Mouse (Mus musculus): ENCODE measurements around the gene Kcna5. TPM values are rescaled to one million over a fixed set of nuclear protein-coding genes. Genes with fewer than 3 reads are reported as not detected.

Gene Kcna5
- polyA plus RNA-seq (2014; fragmentation: Nextera tagmentation; extraction: Ambion mirVana): 2.1 and 2.8 TPM in 2 replicates

- 0 out of 2 replicates have a peak within 1 kb of the TSS, but pooled peaks have one; percentile 10 for H3K27ac ChIP-seq (ENCODE audit: low read depth, low read length)
- no peaks in the 10 kb centered on the region for H3K36me3 ChIP-seq (ENCODE audit: control insufficient read depth, insufficient read depth, low read length)
- DNase-seq (ENCODE audit: low spot score) (peak; percentile 45), ATAC-seq (ENCODE audit: insufficient read depth, low FRiP score, low TSS enrichment) (peak; percentile 65; the same call in 1 of the 2 replicates)
- 3% methylated on average over 15 of the region's 15 CpGs for WGBS
- peak within 1 kb of the TSS; percentile 14; the same call in 1 of the 2 replicates for H3K9ac ChIP-seq (ENCODE audit: low read length)
- H3K27me3 ChIP-seq (ENCODE audit: control insufficient read depth, insufficient read depth, low read length): peaks cover 7% of the 10 kb centered on the region
- H3K4me1 ChIP-seq (ENCODE audit: control insufficient read depth, insufficient read depth, low read length): peaks cover 12% of the 10 kb centered on the region
- no peak within 1 kb of the TSS for H3K4me3 ChIP-seq (ENCODE audit: low read depth, low read length)
- H3K4me2 ChIP-seq (ENCODE audit: low read depth): peak within 1 kb of the TSS; percentile 42
- H3K9me3 ChIP-seq (ENCODE audit: control insufficient read depth, low read length): no peaks in the 10 kb centered on the region
Measured at GRCm38 (mm10) chr6:126535208-126535910, at the start of gene Kcna5. Gene Kcna5, minus strand, starts transcription at chr6:126535412.

- WGBS: 65% methylated on average over 7 of the region's 7 CpGs
Measured at GRCm38 (mm10) chr6:126583075-126583474, 47.9 kb upstream of the Kcna5 start.

GRCm38 (mm10) chr6:126581632-126582031 lies 46.4 kb upstream of the Kcna5 start:
- no peak overlapping the region for H3K9ac ChIP-seq (ENCODE audit: low read length)
- no peaks in the 10 kb centered on the region for H3K36me3 ChIP-seq (ENCODE audit: control insufficient read depth, insufficient read depth, low read length)
- ATAC-seq (ENCODE audit: insufficient read depth, low FRiP score, low TSS enrichment): no peak
- H3K4me1 ChIP-seq (ENCODE audit: control insufficient read depth, insufficient read depth, low read length): no peaks in the 10 kb centered on the region
- no peak overlapping the region for H3K4me2 ChIP-seq (ENCODE audit: low read depth)
- 84% methylated on average over 8 of the region's 8 CpGs for WGBS
- no peak overlapping the region for H3K4me3 ChIP-seq (ENCODE audit: low read depth, low read length)
- no peaks in the 10 kb centered on the region for H3K9me3 ChIP-seq (ENCODE audit: control insufficient read depth, low read length)
- no peak overlapping the region for H3K27ac ChIP-seq (ENCODE audit: low read depth, low read length)
- H3K27me3 ChIP-seq (ENCODE audit: control insufficient read depth, insufficient read depth, low read length): no peaks in the 10 kb centered on the region
- no peak for DNase-seq (ENCODE audit: low spot score)

More at GRCm38 (mm10) chr6:126583075-126583474, 47.9 kb upstream of the Kcna5 start:
- Histone ChIP-seq H3K4me3 (ENCODE audit: low read depth, low read length) (no peak overlapping the region), H3K27ac (ENCODE audit: low read depth, low read length) (no peak overlapping the region), H3K9me3 (ENCODE audit: control insufficient read depth, low read length) (no peaks in the 10 kb centered on the region), H3K4me1 (ENCODE audit: control insufficient read depth, insufficient read depth, low read length) (no peaks in the 10 kb centered on the region), H3K9ac (ENCODE audit: low read length) (no peak overlapping the region), H3K4me2 (ENCODE audit: low read depth) (no peak overlapping the region), H3K36me3 (ENCODE audit: control insufficient read depth, insufficient read depth, low read length) (no peaks in the 10 kb centered on the region), H3K27me3 (ENCODE audit: control insufficient read depth, insufficient read depth, low read length) (no peaks in the 10 kb centered on the region)
- ATAC-seq (ENCODE audit: insufficient read depth, low FRiP score, low TSS enrichment) (no peak), DNase-seq (ENCODE audit: low spot score) (no peak)

- WGBS: 88% methylated on average over 3 of the region's 3 CpGs
Measured at GRCm38 (mm10) chr6:126580571-126580970, 45.4 kb upstream of the Kcna5 start.

GRCm38 (mm10) chr6:126577415-126577814 lies 42.2 kb upstream of the Kcna5 start:
- Histone ChIP-seq H3K27me3 (ENCODE audit: control insufficient read depth, insufficient read depth, low read length) (no peaks in the 10 kb centered on the region), H3K4me2 (ENCODE audit: low read depth) (no peak overlapping the region), H3K9me3 (ENCODE audit: control insufficient read depth, low read length) (no peaks in the 10 kb centered on the region), H3K27ac (ENCODE audit: low read depth, low read length) (no peak overlapping the region), H3K4me3 (ENCODE audit: low read depth, low read length) (no peak overlapping the region), H3K9ac (ENCODE audit: low read length) (no peak overlapping the region), H3K36me3 (ENCODE audit: control insufficient read depth, insufficient read depth, low read length) (no peaks in the 10 kb centered on the region), H3K4me1 (ENCODE audit: control insufficient read depth, insufficient read depth, low read length) (no peaks in the 10 kb centered on the region)
- no peak for DNase-seq (ENCODE audit: low spot score)
- no peak for ATAC-seq (ENCODE audit: insufficient read depth, low FRiP score, low TSS enrichment)
- 79% methylated on average over 3 of the region's 3 CpGs for WGBS

More at GRCm38 (mm10) chr6:126580571-126580970, 45.4 kb upstream of the Kcna5 start:
- Histone ChIP-seq H3K9ac (ENCODE audit: low read length) (no peak overlapping the region), H3K9me3 (ENCODE audit: control insufficient read depth, low read length) (no peaks in the 10 kb centered on the region), H3K4me1 (ENCODE audit: control insufficient read depth, insufficient read depth, low read length) (no peaks in the 10 kb centered on the region), H3K4me3 (ENCODE audit: low read depth, low read length) (no peak overlapping the region), H3K27ac (ENCODE audit: low read depth, low read length) (no peak overlapping the region), H3K4me2 (ENCODE audit: low read depth) (no peak overlapping the region), H3K27me3 (ENCODE audit: control insufficient read depth, insufficient read depth, low read length) (no peaks in the 10 kb centered on the region), H3K36me3 (ENCODE audit: control insufficient read depth, insufficient read depth, low read length) (no peaks in the 10 kb centered on the region)
- no peak for DNase-seq (ENCODE audit: low spot score)
- no peak for ATAC-seq (ENCODE audit: insufficient read depth, low FRiP score, low TSS enrichment)

- Histone ChIP-seq H3K4me2 (ENCODE audit: low read depth) (no peak overlapping the region), H3K36me3 (ENCODE audit: control insufficient read depth, insufficient read depth, low read length) (no peaks in the 10 kb centered on the region), H3K27ac (ENCODE audit: low read depth, low read length) (no peak overlapping the region), H3K9ac (ENCODE audit: low read length) (no peak overlapping the region), H3K4me1 (ENCODE audit: control insufficient read depth, insufficient read depth, low read length) (no peaks in the 10 kb centered on the region), H3K27me3 (ENCODE audit: control insufficient read depth, insufficient read depth, low read length) (no peaks in the 10 kb centered on the region), H3K9me3 (ENCODE audit: control insufficient read depth, low read length) (no peaks in the 10 kb centered on the region), H3K4me3 (ENCODE audit: low read depth, low read length) (no peak overlapping the region)
- ATAC-seq (ENCODE audit: insufficient read depth, low FRiP score, low TSS enrichment) (no peak), DNase-seq (ENCODE audit: low spot score) (no peak)
- WGBS: 71% methylated on average over 1 of the region's 1 CpGs
Measured at GRCm38 (mm10) chr6:126576566-126576965, 41.4 kb upstream of the Kcna5 start.

GRCm38 (mm10) chr6:126574778-126575177 lies 39.6 kb upstream of the Kcna5 start:
- Histone ChIP-seq H3K9me3 (ENCODE audit: control insufficient read depth, low read length) (no peaks in the 10 kb centered on the region), H3K4me1 (ENCODE audit: control insufficient read depth, insufficient read depth, low read length) (no peaks in the 10 kb centered on the region), H3K27ac (ENCODE audit: low read depth, low read length) (no peak overlapping the region), H3K27me3 (ENCODE audit: control insufficient read depth, insufficient read depth, low read length) (no peaks in the 10 kb centered on the region), H3K36me3 (ENCODE audit: control insufficient read depth, insufficient read depth, low read length) (no peaks in the 10 kb centered on the region), H3K4me3 (ENCODE audit: low read depth, low read length) (no peak overlapping the region), H3K9ac (ENCODE audit: low read length) (no peak overlapping the region), H3K4me2 (ENCODE audit: low read depth) (no peak overlapping the region)
- WGBS: 77% methylated on average over 7 of the region's 7 CpGs
- no peak for ATAC-seq (ENCODE audit: insufficient read depth, low FRiP score, low TSS enrichment)
- no peak for DNase-seq (ENCODE audit: low spot score)

GRCm38 (mm10) chr6:126573021-126573420 lies 37.8 kb upstream of the Kcna5 start:
- 89% methylated on average over 5 of the region's 5 CpGs for WGBS
- no peak for DNase-seq (ENCODE audit: low spot score)
- no peak for ATAC-seq (ENCODE audit: insufficient read depth, low FRiP score, low TSS enrichment)

GRCm38 (mm10) chr6:126569809-126570208 lies 34.6 kb upstream of the Kcna5 start:
- H3K9ac ChIP-seq (ENCODE audit: low read length): no peak overlapping the region
- H3K27me3 ChIP-seq (ENCODE audit: control insufficient read depth, insufficient read depth, low read length): no peaks in the 10 kb centered on the region
- no peak for DNase-seq (ENCODE audit: low spot score)
- no peak for ATAC-seq (ENCODE audit: insufficient read depth, low FRiP score, low TSS enrichment)
- no peaks in the 10 kb centered on the region for H3K36me3 ChIP-seq (ENCODE audit: control insufficient read depth, insufficient read depth, low read length)
- H3K4me2 ChIP-seq (ENCODE audit: low read depth): no peak overlapping the region
- no peaks in the 10 kb centered on the region for H3K4me1 ChIP-seq (ENCODE audit: control insufficient read depth, insufficient read depth, low read length)
- no peak overlapping the region for H3K27ac ChIP-seq (ENCODE audit: low read depth, low read length)
- no peak overlapping the region for H3K4me3 ChIP-seq (ENCODE audit: low read depth, low read length)
- no peaks in the 10 kb centered on the region for H3K9me3 ChIP-seq (ENCODE audit: control insufficient read depth, low read length)
- 82% methylated on average over 7 of the region's 7 CpGs for WGBS

More at GRCm38 (mm10) chr6:126573021-126573420, 37.8 kb upstream of the Kcna5 start:
- Histone ChIP-seq H3K9me3 (ENCODE audit: control insufficient read depth, low read length) (no peaks in the 10 kb centered on the region), H3K4me1 (ENCODE audit: control insufficient read depth, insufficient read depth, low read length) (no peaks in the 10 kb centered on the region), H3K27me3 (ENCODE audit: control insufficient read depth, insufficient read depth, low read length) (no peaks in the 10 kb centered on the region), H3K27ac (ENCODE audit: low read depth, low read length) (no peak overlapping the region), H3K4me2 (ENCODE audit: low read depth) (no peak overlapping the region), H3K4me3 (ENCODE audit: low read depth, low read length) (no peak overlapping the region), H3K9ac (ENCODE audit: low read length) (no peak overlapping the region), H3K36me3 (ENCODE audit: control insufficient read depth, insufficient read depth, low read length) (no peaks in the 10 kb centered on the region)
